Mouse (Mus musculus): Measurements from ENCODE around the gene Gja3. TPM values are rescaled to one million over a fixed set of nuclear protein-coding genes. Genes with fewer than 3 reads are reported as not detected.

The Gja3 gene
- not detected for polyA plus RNA-seq (2021)

DNA sequence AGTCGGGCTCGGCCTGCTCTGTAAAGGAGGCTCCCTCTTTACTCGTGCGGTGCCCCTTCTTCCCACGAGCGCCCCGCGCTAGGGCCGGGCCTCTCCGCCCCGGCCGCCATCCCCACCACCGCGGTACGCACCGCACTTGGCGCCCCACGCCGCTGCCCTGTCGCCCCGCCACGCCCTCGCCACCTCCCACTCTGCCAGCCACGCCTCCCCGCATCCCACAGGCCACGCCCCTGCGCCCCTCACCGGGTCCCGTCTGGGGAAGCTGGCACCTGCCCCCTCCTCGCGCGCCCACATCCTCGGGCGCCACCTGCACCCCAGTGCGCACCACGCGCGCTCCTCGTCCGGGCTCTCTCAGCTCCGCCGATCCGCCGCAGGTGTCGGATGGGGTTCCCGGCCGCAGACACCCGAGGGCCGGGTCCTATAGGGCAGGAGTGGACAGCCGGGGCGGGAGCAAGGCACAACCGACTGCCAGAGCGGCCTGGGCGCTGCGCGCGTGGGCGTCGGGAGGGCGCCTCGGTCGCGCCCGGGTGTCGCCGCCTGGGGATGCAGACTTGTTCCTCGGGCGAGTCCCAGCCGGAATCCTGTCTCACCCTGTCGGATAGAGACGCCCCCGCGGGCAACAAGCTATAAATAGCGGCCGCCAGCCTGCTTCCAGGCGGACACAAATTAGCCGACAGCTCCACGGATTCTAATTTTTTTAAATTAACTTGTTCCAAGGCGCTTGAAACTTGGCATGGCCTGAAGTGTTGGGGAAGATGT, at the start of gene Gja3:
Gja3 (minus strand) TSS at position 538 of the 759 bp plus-strand sequence.
- DNase-seq (ENCODE audit: low read depth, low spot score), result no peak
- ChIA-PET CTCF (no interaction called here), POLR2A (no interaction called here)
- H3K27me3 ChIP-seq, result peaks cover 43% of the 10 kb centered on the region
- in situ Hi-C loops (cut with MboI; ENCODE audit: low pct_unique_long_range_greater_than_20kb), result loop anchor here (10.0 to 25.0 kb wide), 2 partner anchors 233 to 670 kb away; no protein-coding TSS in a partner anchor
- peak; percentile 21 for ATAC-seq
- no peak for TF ChIP-seq CTCF (IDR thresholded peaks at IDR 0.05)

DNA sequence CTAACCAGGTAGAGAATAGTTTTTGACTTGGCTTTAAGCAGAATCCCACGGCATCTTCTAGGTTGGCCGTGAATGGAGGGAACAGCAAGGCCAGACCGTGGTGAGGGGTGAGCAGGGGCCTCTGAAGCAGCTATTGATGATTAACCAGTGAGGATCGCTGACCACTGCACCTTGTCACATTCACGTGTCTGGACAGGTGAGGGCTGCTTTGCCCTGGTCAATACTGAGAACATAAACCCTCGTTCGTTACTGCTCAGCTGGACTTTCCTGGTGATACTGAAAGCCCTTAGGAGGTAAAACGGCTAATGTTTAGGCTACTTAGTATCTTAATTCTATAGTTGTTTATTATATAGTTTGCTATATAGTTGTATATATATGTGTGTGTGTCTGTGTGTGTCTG, 49.2 kb upstream of the Gja3 start:
- no peak for ATAC-seq
- no peak for TF ChIP-seq CTCF (IDR thresholded peaks at IDR 0.05)
- peaks cover 28% of the 10 kb centered on the region for H3K27me3 ChIP-seq
- ChIA-PET CTCF (interaction anchor here (1.8 to 2.1 kb wide), 2 partner anchors 14 to 255 kb away, joined by 5 to 9 read pairs; no protein-coding TSS in a partner anchor), POLR2A (no interaction called here)
- DNase-seq (ENCODE audit: low read depth, low spot score), result no peak
- in situ Hi-C loops (cut with MboI; ENCODE audit: low pct_unique_long_range_greater_than_20kb), result no loop called here

DNA sequence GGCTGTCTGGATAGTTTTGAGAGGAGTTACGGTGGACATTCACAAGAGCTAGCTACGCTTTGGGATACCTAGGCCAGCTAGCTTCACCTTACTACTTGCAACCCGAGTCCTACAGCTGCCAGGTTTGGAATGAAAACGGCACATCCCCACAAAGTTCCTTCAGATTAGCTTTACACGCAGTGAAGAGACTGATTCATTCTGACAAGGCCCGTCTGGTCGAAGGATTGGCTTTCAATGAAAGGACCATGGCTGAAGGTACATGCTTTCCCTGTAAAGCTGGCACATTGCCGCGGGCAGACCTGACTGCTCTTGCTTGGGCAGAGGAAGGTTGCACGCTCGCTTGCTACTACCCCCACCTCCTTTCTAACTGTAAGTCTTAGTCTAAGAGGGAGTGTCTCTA, 47.8 kb upstream of the Gja3 start:
- in situ Hi-C loops (cut with MboI; ENCODE audit: low pct_unique_long_range_greater_than_20kb), result no loop called here
- TF ChIP-seq CTCF (IDR thresholded peaks at IDR 0.05), result no peak
- ChIA-PET CTCF (interaction anchor here (1.2 to 2.1 kb wide), 3 partner anchors 12 to 257 kb away, joined by 3 to 9 read pairs (median 5); no protein-coding TSS in a partner anchor), POLR2A (no interaction called here)
- peaks cover 33% of the 10 kb centered on the region for H3K27me3 ChIP-seq
- ATAC-seq (no peak), DNase-seq (ENCODE audit: low read depth, low spot score) (no peak)

DNA sequence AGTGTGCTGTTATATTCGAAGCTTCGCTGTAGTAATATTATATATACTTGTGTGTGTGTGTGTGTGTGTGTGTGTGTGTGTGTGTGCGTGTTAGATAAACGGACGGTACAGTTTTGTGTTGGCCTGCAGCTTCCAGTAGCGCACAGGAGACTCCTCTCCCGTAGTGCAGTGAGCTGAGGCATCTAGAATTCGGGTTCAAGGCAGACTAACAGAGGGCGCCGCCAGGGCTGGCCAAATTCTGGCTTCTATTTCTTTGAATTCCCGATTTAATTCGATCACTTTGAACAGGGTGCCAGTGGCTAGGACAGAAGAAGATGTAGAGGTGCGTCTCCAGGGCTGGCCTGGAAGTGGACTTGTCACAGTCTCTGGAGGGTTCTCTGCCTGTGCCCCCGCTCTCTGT, 47.2 kb upstream of the Gja3 start:
- ChIA-PET CTCF (interaction anchor here (1.2 to 2.1 kb wide), 2 partner anchors 12 to 257 kb away, joined by 3 to 5 read pairs; no protein-coding TSS in a partner anchor), POLR2A (no interaction called here)
- TF ChIP-seq CTCF (IDR thresholded peaks at IDR 0.05), result no peak
- DNase-seq (ENCODE audit: low read depth, low spot score) (no peak), ATAC-seq (no peak)
- peaks cover 33% of the 10 kb centered on the region for H3K27me3 ChIP-seq
- in situ Hi-C loops (cut with MboI; ENCODE audit: low pct_unique_long_range_greater_than_20kb), result no loop called here

DNA sequence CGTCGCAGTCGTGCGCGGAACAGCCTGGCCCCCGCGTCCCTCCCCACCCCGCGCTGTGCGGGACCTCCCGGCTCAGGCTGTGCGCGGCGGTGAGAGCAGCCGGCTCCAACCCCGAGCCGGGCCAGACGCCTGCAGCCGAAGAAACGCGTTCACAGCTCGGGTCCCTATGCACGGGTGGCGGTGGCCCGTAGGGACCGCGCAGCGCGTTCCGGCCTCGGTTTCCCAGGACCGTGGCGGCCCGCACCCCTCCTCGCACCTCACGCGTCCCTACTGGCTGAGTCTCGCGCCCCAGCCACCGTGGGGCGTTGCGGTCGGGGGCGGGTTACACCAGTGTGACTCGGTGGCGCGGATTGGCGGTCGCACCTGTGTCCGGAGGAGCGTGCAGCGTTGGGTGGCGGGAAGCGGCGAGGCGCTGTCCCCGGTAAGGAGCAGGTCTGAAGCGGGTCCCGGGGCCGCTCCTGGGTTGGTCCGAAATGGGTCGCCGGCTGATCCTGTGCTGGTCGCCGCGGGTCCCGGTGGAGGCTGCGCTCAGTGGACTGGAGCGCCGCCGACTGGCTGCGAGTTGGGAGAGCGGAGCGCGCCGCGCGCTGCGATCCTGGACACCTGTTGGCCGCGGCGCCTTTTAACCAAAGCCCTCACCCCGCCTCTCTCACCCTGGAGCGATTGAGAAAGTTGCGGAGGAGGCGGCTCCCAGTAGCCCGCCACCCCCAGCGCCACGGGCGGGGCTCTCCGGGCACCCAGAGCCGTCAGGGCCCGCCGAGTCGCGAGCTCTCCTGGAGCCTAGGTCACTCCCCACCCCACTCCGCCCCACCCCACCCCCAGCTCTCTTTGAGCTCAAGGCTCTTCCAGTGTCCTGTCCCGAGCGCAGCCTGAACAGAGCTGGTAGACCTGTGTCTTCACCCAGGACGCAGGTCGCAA, 46.5 kb upstream of the Gja3 start, which contains the start of gene Gjb2:
Gjb2 (minus strand) TSS at position 597 of the 918 bp plus-strand sequence.
- ATAC-seq (no peak), DNase-seq (ENCODE audit: low read depth, low spot score) (no peak)
- in situ Hi-C loops (cut with MboI; ENCODE audit: low pct_unique_long_range_greater_than_20kb), result no loop called here
- TF ChIP-seq CTCF (IDR thresholded peaks at IDR 0.05), result no peak
- ChIA-PET CTCF (interaction anchor here (0.9 to 1.2 kb wide), 3 partner anchors 11 to 258 kb away, joined by 3 read pairs; no protein-coding TSS in a partner anchor), POLR2A (no interaction called here)
- H3K27me3 ChIP-seq, result peaks cover 33% of the 10 kb centered on the region

DNA sequence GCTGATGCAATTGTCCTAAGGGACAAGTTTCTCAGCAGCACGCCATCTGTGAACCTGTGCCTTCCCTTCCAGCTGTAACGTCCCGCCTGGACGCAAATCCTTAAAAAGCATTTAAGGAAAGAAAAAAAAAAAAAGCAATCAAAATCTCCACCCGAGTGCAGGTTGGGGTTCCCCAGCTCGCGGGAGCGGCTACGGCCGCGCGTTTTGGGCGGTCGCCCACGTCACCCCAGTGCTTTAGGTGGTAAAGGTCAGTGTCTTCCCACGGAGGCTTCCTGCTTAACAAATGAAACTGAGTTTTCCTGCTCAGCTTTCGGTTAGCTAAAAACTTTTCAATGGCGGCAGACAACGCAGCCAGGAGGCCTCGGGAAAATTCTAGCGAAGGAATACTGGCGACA, 45.8 kb upstream of the Gja3 start:
- in situ Hi-C loops (cut with MboI; ENCODE audit: low pct_unique_long_range_greater_than_20kb), result no loop called here
- ChIA-PET CTCF (interaction anchor here (0.9 to 1.1 kb wide), 2 partner anchors 11 to 183 kb away, joined by 3 read pairs; no protein-coding TSS in a partner anchor), POLR2A (no interaction called here)
- DNase-seq (ENCODE audit: low read depth, low spot score) (no peak), ATAC-seq (no peak)
- TF ChIP-seq CTCF (IDR thresholded peaks at IDR 0.05), result no peak
- peaks cover 34% of the 10 kb centered on the region for H3K27me3 ChIP-seq

DNA sequence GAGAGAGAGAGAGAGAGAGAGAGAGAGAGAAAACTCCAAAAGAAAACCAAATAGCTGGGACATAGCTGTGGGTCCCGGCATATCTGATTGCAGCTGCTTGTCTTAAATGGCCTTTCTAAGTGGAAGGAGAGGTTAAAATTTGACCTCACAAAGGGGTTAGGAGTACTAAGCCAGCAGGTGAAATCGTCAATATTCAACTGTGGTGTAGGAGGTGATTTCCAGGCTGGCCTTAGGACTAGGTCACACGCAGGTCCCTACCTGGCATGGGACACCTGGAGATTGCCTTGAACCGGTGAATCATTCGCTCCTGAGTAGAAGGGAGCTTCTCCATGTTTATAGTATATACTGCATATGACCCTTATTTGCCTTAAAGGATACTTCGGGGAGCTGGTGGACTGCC, 45.2 kb upstream of the Gja3 start:
- no peak for DNase-seq (ENCODE audit: low read depth, low spot score)
- ATAC-seq, result no peak
- no peak for TF ChIP-seq CTCF (IDR thresholded peaks at IDR 0.05)
- POLR2A ChIA-PET, result no interaction called here
- CTCF ChIA-PET, result interaction anchor here (0.9 to 1.2 kb wide), 2 partner anchors 184 to 239 kb away, joined by 3 read pairs; no protein-coding TSS in a partner anchor
- in situ Hi-C loops (cut with MboI; ENCODE audit: low pct_unique_long_range_greater_than_20kb), result no loop called here
- H3K27me3 ChIP-seq, result peaks cover 37% of the 10 kb centered on the region

DNA sequence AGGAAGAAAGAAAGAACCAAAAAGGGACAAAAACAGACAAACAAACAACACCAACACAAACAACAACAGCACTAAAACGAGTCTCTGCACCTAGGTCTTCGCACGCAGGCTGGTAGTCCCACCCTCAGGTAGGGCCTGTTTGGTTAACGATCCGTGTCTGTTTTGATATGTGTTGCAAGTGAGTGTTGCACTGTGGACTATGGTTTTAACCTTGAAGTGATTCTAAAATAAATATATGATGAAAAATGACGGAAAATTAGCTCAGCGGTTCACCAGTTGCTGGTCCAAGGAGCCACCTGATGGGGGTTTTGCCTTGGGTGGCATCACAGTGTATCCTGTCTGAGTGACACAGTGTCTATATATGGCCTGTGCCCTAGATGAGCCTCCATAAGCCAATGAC, 43.7 kb upstream of the Gja3 start:
- in situ Hi-C loops (cut with MboI; ENCODE audit: low pct_unique_long_range_greater_than_20kb), result no loop called here
- POLR2A ChIA-PET, result no interaction called here
- TF ChIP-seq CTCF (IDR thresholded peaks at IDR 0.05), result no peak
- CTCF ChIA-PET, result interaction anchor here (1.2 kb wide), 1 partner anchor 240 kb away, joined by 3 read pairs; no protein-coding TSS in a partner anchor
- ATAC-seq, result no peak
- peaks cover 41% of the 10 kb centered on the region for H3K27me3 ChIP-seq
- no peak for DNase-seq (ENCODE audit: low read depth, low spot score)

DNA sequence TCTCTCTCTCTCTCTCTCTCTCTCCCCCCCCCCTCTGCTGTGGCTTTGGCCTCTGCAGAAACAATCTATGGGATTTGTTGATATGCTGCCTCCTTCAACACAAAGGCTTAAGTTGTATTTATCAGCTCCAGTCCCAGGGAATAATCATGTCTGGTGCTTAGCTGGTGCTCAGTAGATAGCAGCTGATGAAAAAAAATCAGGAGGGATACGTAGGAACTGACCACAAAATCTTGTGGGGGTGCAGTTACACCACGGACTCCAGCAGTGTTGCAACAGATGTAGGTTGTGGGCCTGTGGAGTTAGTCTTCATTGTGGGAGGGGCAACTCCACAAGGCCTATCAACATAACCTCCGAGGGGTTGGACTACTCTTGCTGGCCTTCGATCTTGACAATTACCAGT, 38.0 kb upstream of the Gja3 start:
- no peak for DNase-seq (ENCODE audit: low read depth, low spot score)
- H3K27me3 ChIP-seq, result peaks cover 15% of the 10 kb centered on the region
- CTCF ChIA-PET, result interaction anchor here (1.3 kb wide), 1 partner anchor 10 kb away, joined by 5 read pairs; no protein-coding TSS in a partner anchor
- ATAC-seq, result no peak
- no peak for TF ChIP-seq CTCF (IDR thresholded peaks at IDR 0.05)
- in situ Hi-C loops (cut with MboI; ENCODE audit: low pct_unique_long_range_greater_than_20kb), result no loop called here
- POLR2A ChIA-PET, result no interaction called here

DNA sequence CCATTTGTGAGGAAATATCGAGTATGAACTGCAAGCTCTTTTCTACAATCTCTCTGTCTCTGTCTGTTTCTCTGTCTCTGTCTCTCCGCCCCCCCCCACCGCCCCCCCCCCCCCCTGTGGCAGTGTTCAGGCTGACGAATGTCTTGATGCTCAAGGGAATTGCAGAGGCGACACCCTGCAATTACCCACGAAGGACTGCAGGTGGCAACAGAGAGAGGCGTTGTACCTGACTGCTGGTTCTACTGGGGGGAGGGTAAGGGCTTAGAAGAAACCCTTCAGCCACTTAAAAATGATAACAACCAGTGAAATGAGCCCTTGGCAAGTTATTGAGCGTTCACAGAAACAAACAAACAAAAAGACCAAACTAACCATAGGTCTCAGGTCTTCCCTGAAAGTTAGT, 35.1 kb upstream of the Gja3 start:
- in situ Hi-C loops (cut with MboI; ENCODE audit: low pct_unique_long_range_greater_than_20kb), result no loop called here
- CTCF ChIA-PET, result interaction anchor here (0.7 to 1.3 kb wide), 3 partner anchors 11 to 313 kb away, joined by 3 to 5 read pairs (median 4); no protein-coding TSS in a partner anchor
- TF ChIP-seq CTCF (IDR thresholded peaks at IDR 0.05), result peak; percentile 65
- H3K27me3 ChIP-seq, result peaks cover 14% of the 10 kb centered on the region
- ATAC-seq, result no peak
- POLR2A ChIA-PET, result no interaction called here
- no peak for DNase-seq (ENCODE audit: low read depth, low spot score)

Data from Patski (cell line).